Mouse (Mus musculus) testis, adult 2 months (tissue): Measurements from ENCODE around the gene Tsc2. TPM values are rescaled to one million over a fixed set of nuclear protein-coding genes. Genes with fewer than 3 reads are reported as not detected.
"Not testable (repeated sequence)": the region's sequence is repeated elsewhere in the genome, so short reads cannot be mapped to it uniquely, and the experiment has no call there.

Experiments used
- H3K27ac ChIP-seq: fragments of 200-500 bp; 2 replicates; pipeline ENCODE4 v1.5.1; 2012; ENCODE audit warnings: low read depth, low read length; ENCODE audit not compliant: control insufficient read depth, insufficient read depth
- H3K27me3 ChIP-seq: fragments of 200-500 bp; 2 replicates; pipeline ENCODE4 v1.6.1; 2012; ENCODE audit warnings: mild to moderate bottlenecking, low read length, moderate library complexity; ENCODE audit not compliant: control insufficient read depth, insufficient read depth
- H3K36me3 ChIP-seq: fragments of 200-500 bp; 2 replicates; pipeline ENCODE4 v1.6.1; 2012; ENCODE audit warnings: mild to moderate bottlenecking, low read length; ENCODE audit not compliant: control insufficient read depth, insufficient read depth
- H3K4me1 ChIP-seq: fragments of 200-500 bp; 2 replicates; pipeline ENCODE4 v1.6.1; 2012; ENCODE audit warnings: low read length; ENCODE audit not compliant: control insufficient read depth, insufficient read depth
- H3K4me3 ChIP-seq: fragments of 200-500 bp; 2 replicates; pipeline ENCODE4 v1.5.1; 2012; ENCODE audit warnings: low read depth, mild to moderate bottlenecking, low read length, moderate library complexity, mixed read lengths; ENCODE audit not compliant: control insufficient read depth
- CTCF ChIP-seq: fragments of 200-500 bp; IDR thresholded peaks from 2 replicates; pipeline ENCODE4 v1.5.1; 2012; ENCODE audit warnings: low read depth, mild to moderate bottlenecking, inconsistent platforms, low read length, moderate library complexity; ENCODE audit not compliant: control insufficient read depth, insufficient read depth, insufficient replicate concordance
- POLR2A ChIP-seq: fragments of 200-500 bp; IDR thresholded peaks from 2 replicates; pipeline ENCODE4 v1.6.1; 2012; ENCODE audit warnings: low read depth, mild to moderate bottlenecking, inconsistent platforms, low read length, moderate library complexity; ENCODE audit not compliant: control insufficient read depth
- polyA plus RNA-seq: library from polyadenylated mRNA; depleted of rRNA; stranded (reverse); fragments of >200 nt; gene quantifications from 2 replicates; pipeline ENCODE4 v1.2.3, GENCODE M21; 2012

Tsc2 gene
- polyA plus RNA-seq, 1 experiment = 41.6 TPM

GRCm38 (mm10) chr17:24670246-24670844, 37.9 kb upstream of the Tsc2 start:
- H3K27ac ChIP-seq = peak overlapping the region; percentile 84
- H3K27me3 ChIP-seq = no peaks in the 10 kb centered on the region
- no peak for TF ChIP-seq POLR2A
- TF ChIP-seq CTCF = no peak
- peaks cover 7% of the 10 kb centered on the region for H3K4me1 ChIP-seq
- no peaks in the 10 kb centered on the region for H3K36me3 ChIP-seq
- H3K4me3 ChIP-seq = peak overlapping the region; percentile 90

- Histone ChIP-seq H3K4me1 (peaks cover 7% of the 10 kb centered on the region), H3K36me3 (no peaks in the 10 kb centered on the region), H3K27ac (peak within 1 kb of the TSS; percentile 84), H3K27me3 (no peaks in the 10 kb centered on the region), H3K4me3 (peak within 1 kb of the TSS; percentile 90)
- TF ChIP-seq POLR2A = peak; percentile 79
- peak; percentile 1; the same call in 1 of the 2 replicates for TF ChIP-seq CTCF
Measured at GRCm38 (mm10) chr17:24669545-24670245, 37.3 kb upstream of the Tsc2 start, which contains the start of gene Zfp598. TSS of gene Zfp598 (plus strand) at chr17:24669687.

- H3K27me3 ChIP-seq, H3K36me3 ChIP-seq, H3K4me1 ChIP-seq: not testable (repeated sequence)
- Histone ChIP-seq H3K27ac (peak overlapping the region; percentile 65), H3K4me3 (peak overlapping the region; percentile 90)
Measured at GRCm38 (mm10) chr17:24669214-24669544, 36.7 kb upstream of the Tsc2 start.

- Histone ChIP-seq H3K27me3 (no peaks in the 10 kb centered on the region), H3K27ac (no peak overlapping the region)
- TF ChIP-seq CTCF = peak; percentile 22; the same call in 1 of the 2 replicates
- no peak for TF ChIP-seq POLR2A
Measured at GRCm38 (mm10) chr17:24667416-24667815, 35.0 kb upstream of the Tsc2 start.

GRCm38 (mm10) chr17:24667011-24667410, 34.6 kb upstream of the Tsc2 start:
- H3K27ac ChIP-seq, H3K4me1 ChIP-seq, H3K36me3 ChIP-seq: not testable (repeated sequence)

More at GRCm38 (mm10) chr17:24667416-24667815, 35.0 kb upstream of the Tsc2 start:
- H3K4me1 ChIP-seq = peaks cover 7% of the 10 kb centered on the region
- H3K4me3 ChIP-seq = no peak overlapping the region
- H3K36me3 ChIP-seq = no peaks in the 10 kb centered on the region

GRCm38 (mm10) chr17:24658017-24658758, 25.8 kb upstream of the Tsc2 start, which contains the start of gene Npw:
TSS of gene Npw (minus strand) at chr17:24658457.
- no peaks in the 10 kb centered on the region for H3K27me3 ChIP-seq
- no peaks in the 10 kb centered on the region for H3K36me3 ChIP-seq
- H3K27ac ChIP-seq = no peak within 1 kb of the TSS
- peaks cover 17% of the 10 kb centered on the region for H3K4me1 ChIP-seq
- H3K4me3 ChIP-seq = peak within 1 kb of the TSS; percentile 36
- no peak for TF ChIP-seq CTCF
- no peak for TF ChIP-seq POLR2A

More at GRCm38 (mm10) chr17:24667011-24667410, 34.6 kb upstream of the Tsc2 start:
- not testable (repeated sequence) for H3K27me3 ChIP-seq, H3K4me3 ChIP-seq

GRCm38 (mm10) chr17:24654969-24655368, 22.5 kb upstream of the Tsc2 start:
- H3K4me3 ChIP-seq = no peak overlapping the region
- TF ChIP-seq POLR2A (no peak), CTCF (no peak)

More at GRCm38 (mm10) chr17:24654969-24655368, 22.5 kb upstream of the Tsc2 start:
- Histone ChIP-seq H3K4me1 (peaks cover 20% of the 10 kb centered on the region), H3K36me3 (no peaks in the 10 kb centered on the region), H3K27ac (no peak overlapping the region), H3K27me3 (no peaks in the 10 kb centered on the region)
